Mouse (Mus musculus) 416B (cell line): ENCODE measurements at regions not wholly inside any gene's neighbourhood (a gene's known extent, or its start where the extent isn't known, plus 50 kb on each side); places are given as distances from the start of the nearest gene placed in this dataset.

ENCODE experiments used
- DNase-seq: peaks from one replicate; pipeline ENCODE4 v3.0.0; 2011; ENCODE audit warnings: low read depth

- DNase-seq, result peak; percentile 50
Observed at GRCm38 (mm10) chr7:34493892-34494291, 100.8 kb upstream of the Lsm14a start.

GRCm38 (mm10) chr7:34484908-34485598, 91.9 kb upstream of the Lsm14a start:
- peak; percentile 12 for DNase-seq

- no peak for DNase-seq
Observed at GRCm38 (mm10) chr7:34483368-34483767, 90.3 kb upstream of the Lsm14a start.

GRCm38 (mm10) chr7:34480771-34481170, 87.7 kb upstream of the Lsm14a start:
- DNase-seq, result no peak

GRCm38 (mm10) chr7:34471003-34471402, 77.9 kb upstream of the Lsm14a start:
- DNase-seq, result no peak

- DNase-seq, result peak; percentile 19
Observed at GRCm38 (mm10) chr7:34462069-34462468, 69.0 kb upstream of the Lsm14a start.

GRCm38 (mm10) chr7:34459834-34460495, 66.8 kb upstream of the Lsm14a start:
- DNase-seq, result no peak

GRCm38 (mm10) chr7:34458851-34459250, 65.7 kb upstream of the Lsm14a start:
- DNase-seq, result no peak

- DNase-seq, result no peak
Observed at GRCm38 (mm10) chr7:34448364-34448763, 55.2 kb upstream of the Lsm14a start.

- DNase-seq, result no peak
Observed at GRCm38 (mm10) chr7:34444263-34444662, 51.1 kb upstream of the Lsm14a start.
